Mouse (Mus musculus) urinary bladder, postnatal 10 days (tissue): Measurements from ENCODE around the gene Mrps11.

Experiments
- DNase-seq: peaks from one replicate; pipeline ENCODE4 v3.0.0; 2022; ENCODE audit warnings: low spot score

Mrps11 gene

DNA sequence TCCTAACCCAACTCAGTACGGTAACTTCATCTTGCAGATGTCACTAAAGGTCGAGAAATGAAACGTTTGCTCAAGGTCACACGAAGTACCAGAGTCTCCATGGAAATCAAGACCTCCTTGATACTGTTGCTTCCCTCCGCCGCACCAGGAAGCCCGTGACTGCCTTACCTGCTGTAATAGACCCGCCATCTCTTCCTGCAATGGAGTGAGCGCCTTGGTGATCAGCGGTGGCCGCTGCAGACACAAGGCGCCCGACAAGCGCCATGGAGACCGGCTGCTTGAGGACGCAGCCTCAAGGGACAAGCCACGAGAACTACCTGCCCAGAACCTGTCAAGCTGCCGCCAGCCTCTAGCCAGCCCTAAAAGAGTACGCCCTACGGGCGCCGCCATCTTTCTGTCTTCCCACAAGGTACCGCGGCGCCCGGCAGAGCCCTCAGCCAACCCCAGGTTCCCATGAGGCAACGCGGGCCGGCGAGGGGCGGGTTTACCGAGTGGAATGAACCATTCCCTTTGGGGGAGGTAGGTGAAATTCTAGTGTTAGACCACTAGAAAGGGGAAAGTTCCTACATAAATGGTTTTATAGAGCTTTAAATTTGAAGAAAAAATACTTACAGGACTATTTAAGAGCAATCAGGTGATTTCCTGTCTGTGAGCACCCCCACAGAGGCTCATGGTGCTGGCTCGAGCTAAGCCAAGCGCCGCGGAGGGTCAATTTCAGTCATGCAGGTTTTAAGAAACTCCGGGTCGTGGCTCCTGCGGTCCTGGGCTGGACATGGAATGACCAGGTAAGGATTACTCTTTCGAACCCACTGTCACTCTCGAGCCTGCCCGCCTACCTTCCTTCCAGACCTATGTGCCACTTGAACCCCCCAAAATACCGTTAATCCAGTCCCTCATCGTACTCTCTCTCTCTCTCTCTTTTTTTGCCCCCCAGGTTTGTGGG is at the start of gene Mrps11, which contains the start of gene Mrpl46:
Gene Mrps11, plus strand, starts transcription at position 481 of the 943 bp plus-strand sequence.
Gene Mrpl46, minus strand, starts transcription at position 893 of the 943 bp plus-strand sequence.
- peak; percentile 47 for DNase-seq

DNA sequence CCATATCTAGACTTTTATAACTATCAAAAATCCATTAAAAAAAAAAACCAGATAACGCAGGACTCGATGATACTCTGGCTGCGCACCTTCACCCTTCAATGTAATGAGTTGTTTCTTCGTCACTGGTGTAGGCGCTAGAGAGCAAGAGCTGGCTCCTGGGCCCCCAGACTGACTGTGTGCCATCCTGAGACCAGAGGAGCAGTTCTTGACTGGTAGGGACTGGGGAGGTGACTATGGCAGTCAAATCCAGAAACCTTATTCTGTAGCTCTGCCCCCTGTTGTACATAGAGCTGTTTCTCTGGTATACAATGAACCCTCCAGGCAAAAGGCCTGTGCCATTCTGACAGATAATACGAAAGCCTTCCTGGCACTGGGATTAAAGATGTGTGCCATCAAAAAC is 45.7 kb upstream of the Mrps11 start:
- DNase-seq, result no peak

DNA sequence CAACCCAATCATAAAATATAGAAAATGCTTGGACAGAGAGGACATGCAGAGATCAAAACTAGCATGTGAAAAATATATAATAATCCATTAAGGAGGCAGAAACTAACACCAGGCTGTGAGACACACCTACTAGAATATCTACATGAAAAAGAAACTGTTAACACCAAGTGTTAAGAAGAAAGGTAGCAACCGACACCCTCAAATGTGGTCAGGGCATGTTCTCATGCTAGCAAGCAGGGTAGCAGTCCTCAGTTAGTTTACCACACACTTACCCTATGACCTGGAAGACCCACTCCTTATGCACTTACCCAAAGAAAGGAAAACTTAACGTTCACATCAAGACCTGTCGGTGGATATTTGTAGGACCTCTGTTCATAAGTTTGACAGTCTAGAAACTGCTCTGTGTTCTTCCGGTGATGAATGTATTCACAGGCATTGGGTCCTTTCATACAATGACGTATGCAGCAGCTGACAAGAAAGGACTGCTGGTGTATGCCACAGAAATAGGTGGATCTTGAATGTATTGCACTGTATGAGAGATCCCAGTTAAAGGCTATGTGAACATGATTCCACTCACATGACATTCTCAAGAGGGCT is 45.2 kb upstream of the Mrps11 start, which contains the start of gene Ntrk3:
Gene Ntrk3, minus strand, starts transcription at position 399 of the 597 bp plus-strand sequence.
- no peak for DNase-seq

DNA sequence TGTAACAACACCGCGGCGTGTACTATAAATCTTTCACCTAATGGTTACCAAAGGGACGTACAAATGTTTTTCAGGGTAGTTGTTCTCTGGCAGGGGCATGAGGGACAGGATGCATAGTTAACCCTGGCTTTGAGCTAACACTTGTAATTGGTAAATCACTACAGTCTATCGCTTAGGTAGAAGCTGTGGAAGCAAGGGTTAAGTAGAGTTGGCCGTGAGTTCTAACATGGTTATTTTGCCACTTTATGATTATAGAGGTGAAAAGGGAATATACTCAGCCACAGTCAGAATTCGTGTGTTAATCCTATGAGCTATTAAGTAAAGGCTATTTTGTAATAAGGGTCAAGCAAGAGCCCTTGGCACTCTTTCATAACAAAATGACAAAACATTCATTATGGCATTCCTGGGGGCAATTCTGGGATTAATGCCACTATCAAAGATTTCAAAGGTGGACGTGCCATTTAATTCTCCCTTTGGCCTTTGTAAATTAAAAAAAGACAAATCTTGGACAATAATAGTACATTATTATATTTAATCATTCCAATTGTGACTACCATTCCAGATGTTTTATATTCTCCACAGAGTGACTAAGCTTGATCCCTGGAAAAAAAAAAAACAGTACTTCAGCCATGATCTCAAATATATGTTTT is 43.4 kb upstream of the Mrps11 start:
- DNase-seq, result no peak

DNA sequence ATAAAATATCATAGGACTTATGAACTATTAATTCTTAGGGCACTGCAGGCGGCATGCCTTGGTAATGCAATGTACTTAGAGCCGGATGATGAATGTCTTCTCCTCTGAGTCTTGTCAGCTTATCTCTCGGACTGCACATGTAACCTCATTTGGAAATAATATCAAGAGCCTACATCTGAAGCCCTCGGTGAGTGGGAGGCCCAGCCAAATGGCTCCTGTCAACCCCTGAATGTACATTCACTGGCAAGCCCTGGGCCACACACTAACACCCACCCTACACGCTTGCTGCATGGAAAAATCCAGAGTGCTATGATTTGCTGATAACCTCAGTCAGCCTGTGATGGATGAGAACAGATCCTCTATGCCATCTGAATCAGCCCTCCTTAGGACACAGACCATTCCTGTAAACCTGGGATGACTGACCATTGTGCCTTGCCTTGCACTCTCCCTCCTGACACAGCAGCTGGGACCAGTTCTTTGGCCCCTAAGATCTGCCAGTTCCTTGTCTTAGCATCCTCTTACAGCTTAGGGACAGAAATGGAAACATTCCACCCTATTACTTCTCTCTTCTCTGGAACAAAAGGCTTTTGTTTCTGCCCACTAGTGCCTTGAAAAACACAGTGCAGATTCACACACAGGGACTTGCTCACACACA is 39.1 kb upstream of the Mrps11 start:
- no peak for DNase-seq

DNA sequence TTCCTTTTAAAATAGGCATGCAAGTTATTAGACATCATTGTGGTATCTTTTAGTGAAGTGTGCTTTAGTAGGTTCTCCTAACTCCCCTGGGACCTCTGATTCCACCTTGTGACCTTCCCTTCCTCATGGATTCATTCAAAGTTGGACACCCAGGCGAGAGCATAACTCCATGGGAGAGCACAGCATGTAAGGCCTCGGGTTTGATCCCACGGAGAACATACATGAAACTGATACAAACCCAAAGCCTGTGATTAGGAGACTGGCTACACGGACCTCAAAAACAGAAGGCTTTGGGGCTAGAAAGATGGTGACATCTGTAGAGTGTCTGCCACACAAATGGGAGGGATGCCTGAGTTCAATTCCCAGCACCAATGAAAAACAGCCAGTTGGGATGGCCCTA is 30.0 kb upstream of the Mrps11 start:
- DNase-seq, result no peak

DNA sequence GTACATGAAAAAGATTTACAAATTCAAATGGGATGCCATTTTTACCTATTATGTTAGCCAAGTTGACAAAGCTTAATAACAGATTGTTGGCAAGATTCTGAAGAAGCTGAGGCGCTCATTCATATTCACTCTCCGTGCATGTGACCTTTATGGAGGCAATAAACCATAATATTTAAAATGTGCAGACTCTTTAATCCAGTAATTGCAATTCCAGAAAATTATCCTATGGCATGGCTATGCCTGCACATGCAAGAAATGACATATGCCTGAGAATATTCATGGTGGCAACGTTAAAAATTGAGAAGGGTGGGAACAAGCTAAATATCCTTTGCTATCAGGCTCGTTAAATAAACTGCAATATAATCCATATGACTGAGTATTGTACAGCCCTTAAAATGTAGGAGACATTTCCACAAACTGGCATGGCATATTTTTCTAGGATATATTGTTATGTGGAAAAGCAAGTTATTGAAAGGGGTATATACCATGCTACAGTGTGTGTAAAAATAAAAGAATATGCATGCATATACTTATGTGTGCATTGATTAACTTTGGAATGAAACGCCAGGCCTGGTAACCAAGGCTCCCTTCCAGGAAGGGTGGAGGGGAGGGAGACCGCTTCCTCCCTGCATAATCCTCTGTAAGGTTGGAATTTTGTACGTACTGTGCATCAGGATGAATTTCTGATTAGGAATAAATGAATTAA is 29.0 kb upstream of the Mrps11 start:
- no peak for DNase-seq

DNA sequence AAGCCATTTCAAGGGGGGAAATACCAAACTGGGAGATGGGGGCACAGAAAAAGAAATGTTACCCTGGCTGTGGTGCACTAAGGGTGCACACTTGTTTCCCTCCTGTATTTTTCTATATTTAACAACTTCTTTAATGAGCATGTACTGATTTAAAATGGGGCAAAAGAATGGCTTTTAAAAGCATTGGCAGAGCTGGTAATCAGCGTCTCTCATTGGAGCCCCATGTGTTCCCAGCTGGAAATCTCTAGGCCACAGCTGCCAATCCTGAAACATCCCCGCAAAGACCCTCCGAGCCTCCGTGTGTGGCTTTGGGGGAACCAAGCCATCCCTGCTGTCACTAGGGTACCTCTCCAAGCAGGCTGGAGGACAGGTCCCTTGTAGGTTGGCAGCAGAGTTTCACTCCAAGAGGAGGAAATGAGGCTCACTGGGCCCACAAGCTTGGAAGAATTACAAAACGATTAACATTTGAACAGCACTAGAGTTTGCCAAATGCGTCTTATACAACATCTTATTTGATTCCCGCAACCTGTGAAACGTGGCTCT is 28.4 kb upstream of the Mrps11 start:
- DNase-seq, result no peak

DNA sequence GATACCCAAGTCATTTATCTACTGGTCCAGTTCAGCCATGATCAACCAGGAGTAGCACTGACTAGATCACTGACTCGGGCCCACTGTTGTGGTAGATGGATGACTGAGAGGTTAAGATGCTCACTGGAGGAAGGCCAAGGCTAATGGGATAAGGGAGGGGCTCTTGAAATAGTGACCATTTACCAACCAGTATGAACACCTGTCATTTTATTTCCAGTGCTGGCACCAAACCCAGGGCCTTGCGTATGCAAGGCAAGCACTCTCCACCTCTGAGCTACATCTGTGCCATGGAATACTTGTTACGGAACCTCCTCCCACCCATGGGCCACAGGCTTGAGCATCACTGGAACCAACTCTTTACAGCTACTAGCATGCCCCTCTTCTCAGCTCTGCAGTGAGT is 19.1 kb upstream of the Mrps11 start:
- no peak for DNase-seq

DNA sequence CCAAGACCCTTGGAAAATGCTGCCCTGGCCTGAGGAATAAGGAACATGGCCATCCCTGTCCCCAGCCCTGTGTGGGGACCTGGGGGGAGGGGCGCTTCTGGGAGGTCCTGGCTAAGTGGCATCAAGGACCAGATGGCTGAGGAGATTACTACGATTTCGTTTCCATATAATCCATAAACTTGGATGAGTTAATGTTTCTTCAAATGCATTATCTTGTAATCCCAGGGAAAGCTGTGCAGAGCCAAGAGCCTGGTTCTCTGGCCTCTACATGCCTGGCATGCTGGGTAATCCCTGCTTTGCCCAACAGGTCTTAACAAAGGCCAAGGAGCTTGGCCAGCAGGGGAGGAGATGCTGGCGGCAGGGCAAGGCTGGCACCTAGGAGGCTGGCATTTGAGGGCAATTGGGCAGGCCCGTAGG is 17.7 kb upstream of the Mrps11 start:
- no peak for DNase-seq

DNA sequence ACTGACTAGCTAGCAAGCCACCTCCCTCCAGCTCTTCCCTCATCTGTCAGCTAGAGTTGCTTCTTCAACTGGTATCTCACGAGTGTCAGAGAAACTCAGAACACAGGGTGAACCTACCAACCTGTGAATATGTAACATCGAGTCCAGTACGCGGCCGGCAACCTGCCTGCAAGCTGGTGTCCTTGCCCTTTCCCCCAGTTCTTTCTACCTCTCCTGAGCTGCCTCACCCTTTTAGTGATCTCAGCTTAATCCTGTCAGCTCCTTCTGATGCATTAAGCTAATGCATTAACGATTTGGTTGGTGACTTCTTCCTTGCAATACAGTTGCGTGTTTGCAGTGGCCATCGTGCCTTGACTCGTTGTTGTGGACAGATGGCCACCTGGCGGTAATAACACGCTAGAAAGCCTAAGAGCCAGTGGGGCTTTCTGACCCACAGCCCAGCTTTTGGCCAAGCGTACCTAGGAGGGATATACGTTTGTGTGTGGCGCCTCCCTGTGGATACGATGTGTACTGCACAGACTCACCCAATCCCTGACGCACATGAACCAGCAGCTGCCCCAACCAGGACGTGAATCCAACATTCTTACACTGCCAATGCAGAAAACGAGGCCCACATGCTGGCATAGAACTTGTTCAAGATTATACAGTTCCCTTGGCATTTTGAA is 16.8 kb upstream of the Mrps11 start:
- peak; percentile 47 for DNase-seq

DNA sequence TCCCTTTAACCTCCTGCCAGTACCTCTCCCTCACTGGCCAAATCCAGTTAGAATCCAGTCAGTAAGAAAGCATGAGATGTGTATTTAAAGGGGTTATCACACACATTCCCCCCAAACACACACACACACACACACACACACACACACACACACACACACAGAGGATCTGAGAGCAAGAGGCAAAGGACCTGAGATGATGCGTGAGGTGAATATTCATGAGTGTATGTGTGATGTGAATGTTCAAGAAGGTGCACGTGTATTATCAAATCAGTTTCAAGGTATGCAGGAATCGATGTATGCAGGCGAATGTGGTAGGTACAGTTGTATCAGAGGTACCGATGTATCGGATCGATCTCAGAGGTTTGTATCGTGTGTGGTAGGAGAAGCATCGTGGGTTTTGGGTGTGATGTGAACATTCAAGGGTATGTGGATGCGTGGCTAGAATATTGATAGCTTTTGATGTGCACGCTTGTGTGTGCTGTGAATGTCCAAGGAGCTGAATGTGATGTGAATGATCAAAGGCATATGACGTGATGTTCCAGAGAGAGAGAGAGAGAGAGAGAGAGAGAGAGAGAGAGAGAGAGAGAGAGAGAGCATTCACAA is 14.9 kb upstream of the Mrps11 start:
- DNase-seq, result no peak

DNA sequence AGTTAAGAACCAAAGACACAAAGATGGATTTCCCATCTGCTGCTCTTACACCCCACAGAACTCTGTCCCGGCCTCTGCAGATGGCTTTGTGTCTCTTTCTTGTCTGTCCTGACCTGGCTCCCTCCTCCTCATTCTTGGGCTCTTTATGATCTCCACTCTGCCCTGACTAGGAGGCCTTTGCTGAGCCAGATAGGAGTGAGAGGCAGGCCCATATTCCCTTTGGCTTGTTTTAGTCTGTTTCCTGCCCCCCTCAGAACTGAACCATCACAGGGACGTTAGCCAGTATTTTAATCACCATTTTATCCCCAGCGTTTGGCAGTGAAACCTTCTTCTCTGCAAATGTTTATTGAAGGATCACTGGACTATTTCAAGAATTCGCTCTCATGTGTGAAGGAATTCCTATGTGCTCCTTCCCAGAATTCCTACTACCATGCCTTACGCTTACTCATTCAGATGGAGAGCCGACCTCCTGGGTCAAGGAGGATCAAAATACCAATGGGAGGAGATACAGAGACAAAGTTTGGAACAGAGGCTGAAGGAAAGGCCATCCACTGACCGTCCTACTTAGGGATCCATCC is 13.8 kb upstream of the Mrps11 start:
- no peak for DNase-seq

DNA sequence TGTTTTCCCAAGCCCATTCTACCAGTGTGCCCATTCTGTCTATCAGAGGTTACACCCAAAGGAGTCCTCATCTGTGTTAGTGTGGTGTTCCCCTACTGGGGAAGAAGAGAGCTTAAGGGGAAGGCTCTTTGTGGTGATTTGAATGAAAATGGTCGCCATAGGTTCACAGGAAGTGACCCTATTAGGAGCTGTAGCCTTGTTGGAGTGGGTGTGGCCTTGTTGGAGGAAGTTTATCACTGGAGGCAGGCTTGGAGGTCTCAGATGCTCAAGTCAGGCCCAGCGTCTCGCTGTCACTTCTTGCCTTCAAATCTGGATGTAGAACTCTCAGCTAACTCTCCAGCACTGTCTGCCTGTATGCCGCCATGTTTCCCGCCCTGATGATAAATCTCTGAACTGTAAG is 12.0 kb upstream of the Mrps11 start:
- no peak for DNase-seq

DNA sequence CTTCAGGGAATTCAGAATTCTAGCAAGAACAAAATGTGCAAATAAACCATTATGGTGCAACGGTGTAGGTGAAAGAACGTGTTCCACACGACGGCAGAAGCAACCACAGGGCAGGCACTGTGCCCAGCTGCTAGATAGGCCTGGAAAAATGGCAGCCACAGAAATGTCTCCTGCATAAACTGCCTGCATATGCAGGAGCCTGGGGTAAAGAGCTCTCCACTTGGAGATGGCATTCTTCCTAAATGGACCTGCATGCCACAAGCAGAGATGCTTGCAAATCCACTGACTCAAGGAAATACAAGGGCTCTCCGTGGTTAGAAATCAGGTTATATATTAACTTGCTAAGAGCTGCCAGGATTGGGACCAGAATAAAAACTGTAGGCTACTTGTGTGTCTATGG is 4.2 kb upstream of the Mrps11 start:
- DNase-seq, result no peak

DNA sequence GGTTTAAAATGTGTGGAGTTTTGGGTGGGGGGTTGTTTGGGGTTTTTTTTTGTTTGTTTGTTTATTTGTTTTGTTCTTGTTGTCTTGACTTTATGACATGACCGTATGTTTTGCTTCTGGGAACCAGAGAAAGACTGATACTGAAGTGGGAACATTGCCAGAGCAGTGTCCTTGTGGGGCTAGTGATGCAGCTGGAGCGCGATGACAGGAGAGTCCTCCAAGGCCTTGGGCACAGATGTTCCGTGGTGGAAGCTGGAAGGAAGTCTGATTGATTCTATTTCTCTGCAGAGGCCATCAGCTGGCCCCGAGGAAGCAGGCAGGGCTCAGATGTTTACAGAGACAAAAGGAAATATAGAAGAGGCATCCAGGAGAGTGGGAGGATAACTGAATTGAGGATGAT is 3.0 kb downstream of the Mrps11 start:
- no peak for DNase-seq

DNA sequence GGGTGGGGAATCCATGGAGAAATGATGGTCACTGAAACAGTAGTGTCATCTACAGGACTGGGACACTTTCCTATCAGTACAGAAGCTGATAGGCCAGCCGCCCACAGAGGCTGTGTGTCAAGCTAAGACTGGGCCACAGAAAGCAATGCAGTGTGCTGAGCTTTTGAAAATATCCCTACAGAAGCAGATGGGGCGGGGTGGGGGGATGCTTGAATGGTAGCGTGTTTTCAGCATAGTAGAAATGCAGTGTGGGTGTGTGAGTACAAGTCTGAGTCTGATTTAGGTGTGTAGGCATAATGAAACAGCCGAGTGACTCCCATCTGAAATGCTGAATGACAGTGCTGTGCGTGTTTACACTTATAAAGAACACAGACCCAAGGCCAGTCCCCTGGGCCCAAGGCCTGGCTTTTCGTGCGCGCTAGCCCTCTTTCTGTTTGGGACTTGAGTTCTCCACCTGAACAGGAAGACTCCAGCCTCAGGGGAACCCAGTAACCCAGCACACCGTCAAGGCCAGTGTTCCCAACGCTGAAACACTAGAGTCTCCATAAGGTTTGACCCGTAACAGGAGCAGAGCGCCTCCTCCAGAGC is 5.0 kb downstream of the Mrps11 start:
- DNase-seq, result no peak

DNA sequence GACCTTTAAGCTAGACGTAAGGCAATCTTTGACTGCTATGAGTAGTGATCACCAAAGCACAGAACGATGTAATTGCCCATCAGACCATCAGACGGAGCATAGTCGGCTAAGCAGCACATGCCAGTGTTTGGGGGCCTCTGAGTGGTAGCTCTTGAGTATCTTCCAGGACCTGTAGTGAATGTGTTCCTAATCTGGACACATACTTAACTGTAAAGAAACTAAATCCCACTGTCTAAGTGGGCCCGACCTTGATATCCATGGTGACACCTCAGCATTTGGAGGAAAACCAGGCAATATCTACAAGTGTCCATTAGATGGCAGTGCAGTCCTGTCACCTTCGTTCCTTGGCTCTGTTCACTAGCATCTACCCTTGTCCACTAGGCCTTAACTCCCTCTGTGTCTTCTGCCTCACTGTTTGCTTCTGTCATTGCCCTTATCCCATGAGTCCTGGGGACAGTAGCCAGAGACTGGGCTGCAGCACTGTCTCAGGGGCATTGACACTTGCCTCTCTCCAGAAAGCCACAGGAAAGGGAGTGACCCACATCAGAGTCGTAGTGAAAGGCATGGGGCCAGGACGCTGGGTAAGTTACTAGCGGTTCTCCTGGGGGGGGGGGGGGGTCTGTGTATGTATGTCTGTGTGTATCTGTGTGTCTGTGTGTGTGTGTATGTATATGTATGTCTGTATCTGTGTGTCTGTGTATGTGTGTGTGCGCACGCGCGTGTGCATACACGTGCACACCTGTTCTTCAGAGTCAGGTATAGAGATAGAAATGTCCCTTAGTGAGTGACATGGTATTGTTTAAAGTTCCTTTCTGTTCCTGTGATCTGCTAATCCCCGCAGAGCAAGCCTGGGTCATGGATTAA is 8.7 kb downstream of the Mrps11 start:
- no peak for DNase-seq
